Mouse (Mus musculus) midbrain, embryonic 14.5 days (tissue): ENCODE data around the gene Vwa5b1. TPM values are rescaled to one million over a fixed set of nuclear protein-coding genes. Genes with fewer than 3 reads are reported as not detected.

ENCODE experiments used
- ATAC-seq: fragments of 200-750 bp; cut with Nextera tagmentation; 2 replicates; pipeline ENCODE4 v1.8.0; 2017; ENCODE audit warnings: moderate number of reproducible peaks, moderate library complexity; ENCODE audit not compliant: low FRiP score, low TSS enrichment
- DNase-seq: peaks from one replicate; pipeline ENCODE4 v3.0.0-alpha.2; 2015
- H3K27ac ChIP-seq: fragments of 300-500 bp; sonication (generic); replicated peaks from 2 replicates; pipeline ENCODE4 v1.5.1; 2014; ENCODE audit warnings: mild to moderate bottlenecking, low read depth, low read length, moderate library complexity
- H3K27me3 ChIP-seq: fragments of 300-500 bp; sonication (generic); 2 replicates; pipeline ENCODE4 v1.6.1; 2014; ENCODE audit warnings: low read length, control low read depth, mixed read lengths; ENCODE audit not compliant: control insufficient read depth, insufficient read depth
- H3K36me3 ChIP-seq: fragments of 300-500 bp; sonication (generic); 2 replicates; pipeline ENCODE4 v1.6.1; 2014; ENCODE audit warnings: low read length, control low read depth; ENCODE audit not compliant: control insufficient read depth, insufficient read depth
- H3K4me1 ChIP-seq: fragments of 300-500 bp; sonication (generic); 2 replicates; pipeline ENCODE4 v1.6.1; 2014; ENCODE audit warnings: mild to moderate bottlenecking, antibody characterized with exemption, low read length, control low read depth; ENCODE audit not compliant: control insufficient read depth, insufficient read depth
- H3K4me2 ChIP-seq: fragments of 300-500 bp; sonication (generic); 2 replicates; pipeline ENCODE4 v1.6.1; 2014; ENCODE audit warnings: mild to moderate bottlenecking, low read length, moderate library complexity
- H3K4me3 ChIP-seq: fragments of 300-500 bp; sonication (generic); replicated peaks from 2 replicates; pipeline ENCODE4 v1.5.1; 2014; ENCODE audit warnings: low read depth, low read length
- H3K9ac ChIP-seq: fragments of 300-500 bp; sonication (generic); replicated peaks from 2 replicates; pipeline ENCODE4 v1.6.1; 2014; ENCODE audit warnings: mild to moderate bottlenecking, low read length, moderate library complexity
- H3K9me3 ChIP-seq: fragments of 300-500 bp; sonication (generic); 2 replicates; pipeline ENCODE4 v1.6.1; 2016; ENCODE audit warnings: low read length, control low read depth, mixed read lengths; ENCODE audit not compliant: control insufficient read depth
- WGBS: fragments of 180-500 bp; shearing (Covaris S2); extraction: QIAGEN DNeasy Blood & Tissue Kit; methylation state at CpG from one replicate; pipeline ENCODE4 v1.1.7; 2014; 5-methylcytosine and 5-hydroxymethylcytosine counted together
- polyA plus RNA-seq: library from polyadenylated mRNA; unstranded; fragments of >200 nt; fragmentation: Nextera tagmentation; extraction: Ambion mirVana; gene quantifications from 2 replicates; pipeline ENCODE4 v1.2.1, GENCODE M21; 2014

The Vwa5b1 gene
- polyA plus RNA-seq, 1 experiment from 2014 or later = 1.6 TPM

DNA sequence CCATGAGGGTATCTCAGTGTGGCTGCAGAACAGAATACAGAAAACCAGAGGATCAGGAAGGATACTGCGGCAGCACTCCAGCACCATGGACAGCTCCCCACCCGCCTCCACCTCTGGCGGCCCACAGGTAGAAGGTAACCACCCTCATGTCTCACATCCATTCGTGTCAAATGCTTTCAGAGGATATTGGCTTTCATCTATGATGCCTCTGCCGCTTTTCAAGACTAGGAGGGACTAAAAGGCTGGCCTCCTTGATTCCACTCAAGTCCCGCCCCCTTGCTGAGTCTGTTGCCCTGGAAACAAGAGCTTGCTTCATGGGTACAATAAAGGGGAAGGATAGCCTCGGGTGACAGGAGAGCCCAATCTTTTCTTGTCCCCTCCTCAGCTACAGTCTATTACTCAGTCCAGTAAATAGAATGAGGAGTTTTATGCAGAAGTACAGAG lies 37.8 kb downstream of the Vwa5b1 start:
- WGBS = 4% methylated on average over 7 of the region's 7 CpGs
- H3K9ac ChIP-seq = no peak overlapping the region

DNA sequence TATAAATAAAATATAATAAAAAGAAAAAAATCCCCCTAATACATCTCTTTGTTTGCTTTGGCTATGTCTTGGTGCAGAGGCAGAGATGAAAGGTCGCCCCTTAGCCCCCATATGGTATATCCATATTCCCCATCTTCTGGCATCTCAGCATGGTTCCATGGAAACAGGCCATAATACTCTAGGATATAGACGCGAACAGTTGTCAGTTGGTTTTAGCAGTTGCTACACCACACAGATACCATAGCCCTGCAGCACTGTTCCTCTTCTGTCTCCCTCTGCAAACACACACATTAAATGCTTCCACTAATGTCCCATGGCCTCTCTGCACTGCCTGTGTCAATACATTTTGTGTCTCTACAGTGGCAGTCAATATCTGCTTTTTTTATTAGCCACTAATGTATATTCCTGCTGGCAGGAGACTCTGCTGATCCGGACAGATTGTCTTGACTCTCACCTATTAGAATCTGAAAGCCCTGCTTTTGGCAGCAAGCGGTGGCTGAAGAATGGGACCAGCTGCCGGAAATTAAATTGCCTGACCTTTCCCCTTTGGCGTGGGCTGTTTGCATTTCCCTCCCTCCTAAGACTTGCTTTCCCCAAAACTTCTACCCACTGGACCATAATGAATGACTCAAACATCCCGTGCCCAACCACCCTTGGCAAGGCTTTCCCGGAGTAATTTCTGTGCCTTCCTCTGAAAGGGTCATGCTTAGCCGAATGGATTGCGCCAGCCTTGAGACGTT lies 39.1 kb downstream of the Vwa5b1 start:
- Histone ChIP-seq H3K9ac (no peak overlapping the region), H3K4me3 (no peak overlapping the region), H3K27ac (peak overlapping the region; percentile 82), H3K27me3 (no peaks in the 10 kb centered on the region; the same call in 1 of the 2 replicates), H3K9me3 (no peaks in the 10 kb centered on the region), H3K4me2 (no peak overlapping the region), H3K36me3 (no peaks in the 10 kb centered on the region), H3K4me1 (peaks cover 23% of the 10 kb centered on the region)
- no peak for ATAC-seq
- peak; percentile 45 for DNase-seq
- 32% methylated on average over 12 of the region's 12 CpGs for WGBS

More for the DNA sequence above, 37.8 kb downstream of the Vwa5b1 start:
- H3K27me3 ChIP-seq = no peaks in the 10 kb centered on the region
- DNase-seq (peak; percentile 91), ATAC-seq (peak; percentile 66; the same call in 1 of the 2 replicates)
- H3K4me3 ChIP-seq = no peak overlapping the region
- peak overlapping the region; percentile 27 for H3K4me2 ChIP-seq
- H3K36me3 ChIP-seq = no peaks in the 10 kb centered on the region
- H3K9me3 ChIP-seq = no peaks in the 10 kb centered on the region
- H3K27ac ChIP-seq = peak overlapping the region; percentile 82
- H3K4me1 ChIP-seq = peaks cover 23% of the 10 kb centered on the region

DNA sequence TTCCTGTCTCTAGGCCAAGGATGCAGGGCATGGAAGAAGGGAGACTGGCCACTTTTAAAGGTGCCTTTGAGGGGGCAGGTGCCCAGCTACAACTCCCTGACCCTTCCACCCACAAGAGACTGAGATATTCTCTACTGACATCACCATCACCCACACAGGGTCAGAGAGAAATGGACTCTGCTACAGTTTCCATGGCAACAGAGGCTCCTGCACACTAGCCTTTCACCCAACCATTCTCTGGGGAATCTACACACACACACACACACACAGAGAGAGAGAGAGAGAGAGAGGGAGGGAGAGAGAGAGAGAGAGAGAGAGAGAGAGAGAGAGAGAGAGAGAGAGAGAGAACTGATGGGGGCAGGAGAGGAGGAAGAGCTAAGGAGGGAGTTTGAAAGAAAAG lies 50.7 kb downstream of the Vwa5b1 start:
- Histone ChIP-seq H3K36me3 (no peaks in the 10 kb centered on the region), H3K9ac (no peak overlapping the region), H3K9me3 (no peaks in the 10 kb centered on the region), H3K4me1 (no peaks in the 10 kb centered on the region), H3K27ac (peak overlapping the region; percentile 49; the same call in 1 of the 2 replicates), H3K4me2 (no peak overlapping the region), H3K4me3 (no peak overlapping the region), H3K27me3 (no peaks in the 10 kb centered on the region)
- ATAC-seq (no peak), DNase-seq (peak; percentile 48)

DNA sequence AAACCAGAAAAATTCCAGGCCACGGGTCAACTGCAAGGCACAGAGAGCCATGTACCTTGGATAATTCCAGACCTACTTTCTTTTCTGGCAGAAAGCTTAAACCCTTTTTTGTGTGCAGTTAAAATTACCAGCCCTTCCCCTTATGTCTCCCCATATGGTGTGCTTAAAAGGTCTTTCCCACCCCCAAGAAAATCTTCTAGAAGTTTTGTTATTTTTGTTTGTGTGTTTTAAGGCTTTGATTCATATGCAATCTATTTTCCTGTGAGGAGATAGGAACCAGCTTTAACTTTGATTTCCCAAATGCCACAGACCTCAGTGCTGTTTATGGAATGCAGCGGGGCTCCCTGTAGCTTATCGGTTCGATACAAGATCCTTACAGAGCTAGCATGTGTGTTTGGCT lies 53.2 kb downstream of the Vwa5b1 start:
- no peaks in the 10 kb centered on the region for H3K36me3 ChIP-seq
- H3K9me3 ChIP-seq = no peaks in the 10 kb centered on the region
- H3K4me2 ChIP-seq = no peak overlapping the region
- no peaks in the 10 kb centered on the region for H3K27me3 ChIP-seq
- H3K27ac ChIP-seq = no peak overlapping the region
- H3K4me3 ChIP-seq = no peak overlapping the region
- H3K4me1 ChIP-seq = no peaks in the 10 kb centered on the region
- no peak overlapping the region for H3K9ac ChIP-seq
- DNase-seq (no peak), ATAC-seq (no peak)
- WGBS = 81% methylated on average over 4 of the region's 4 CpGs

- Histone ChIP-seq H3K9me3 (no peaks in the 10 kb centered on the region), H3K4me2 (no peak overlapping the region), H3K4me1 (no peaks in the 10 kb centered on the region; the same call in 1 of the 2 replicates), H3K27ac (no peak overlapping the region), H3K9ac (no peak overlapping the region), H3K27me3 (no peaks in the 10 kb centered on the region), H3K36me3 (no peaks in the 10 kb centered on the region), H3K4me3 (no peak overlapping the region)
- 82% methylated on average over 19 of the region's 19 CpGs for WGBS
- DNase-seq = no peak
- ATAC-seq = no peak
Measured at GRCm38 (mm10) chr4:138578406-138578805, 57.3 kb downstream of the Vwa5b1 start.

- DNase-seq (no peak), ATAC-seq (no peak)
- no peak overlapping the region for H3K4me3 ChIP-seq
- H3K4me2 ChIP-seq = no peak overlapping the region
- H3K27me3 ChIP-seq = no peaks in the 10 kb centered on the region
- no peak overlapping the region for H3K27ac ChIP-seq
- H3K36me3 ChIP-seq = no peaks in the 10 kb centered on the region
- H3K9ac ChIP-seq = no peak overlapping the region
- 81% methylated on average over 4 of the region's 4 CpGs for WGBS
- no peaks in the 10 kb centered on the region for H3K9me3 ChIP-seq
- H3K4me1 ChIP-seq = no peaks in the 10 kb centered on the region; the same call in 1 of the 2 replicates
Measured at GRCm38 (mm10) chr4:138576661-138577060, 59.0 kb downstream of the Vwa5b1 start.

- Histone ChIP-seq H3K27ac (0 out of 2 replicates have a peak overlapping the region, but pooled peaks have one; percentile 37), H3K36me3 (no peaks in the 10 kb centered on the region), H3K4me2 (no peak overlapping the region), H3K9ac (no peak overlapping the region), H3K9me3 (no peaks in the 10 kb centered on the region), H3K4me3 (no peak overlapping the region), H3K27me3 (no peaks in the 10 kb centered on the region), H3K4me1 (no peaks in the 10 kb centered on the region; the same call in 1 of the 2 replicates)
- ATAC-seq (no peak), DNase-seq (peak; percentile 45)
- 66% methylated on average over 13 of the region's 13 CpGs for WGBS
Measured at GRCm38 (mm10) chr4:138574800-138575606, 60.7 kb downstream of the Vwa5b1 start.

GRCm38 (mm10) chr4:138569928-138570327 lies 65.8 kb downstream of the Vwa5b1 start:
- DNase-seq (no peak), ATAC-seq (no peak)
- H3K27me3 ChIP-seq = no peaks in the 10 kb centered on the region
- H3K4me1 ChIP-seq = peaks cover 7% of the 10 kb centered on the region
- 87% methylated on average over 11 of the region's 11 CpGs for WGBS
- H3K9ac ChIP-seq = no peak overlapping the region
- no peak overlapping the region for H3K27ac ChIP-seq
- H3K36me3 ChIP-seq = no peaks in the 10 kb centered on the region
- H3K4me2 ChIP-seq = no peak overlapping the region
- no peak overlapping the region for H3K4me3 ChIP-seq
- no peaks in the 10 kb centered on the region for H3K9me3 ChIP-seq
